Mouse (Mus musculus): ENCODE results near the gene R3hdm4.

R3hdm4 gene

DNA sequence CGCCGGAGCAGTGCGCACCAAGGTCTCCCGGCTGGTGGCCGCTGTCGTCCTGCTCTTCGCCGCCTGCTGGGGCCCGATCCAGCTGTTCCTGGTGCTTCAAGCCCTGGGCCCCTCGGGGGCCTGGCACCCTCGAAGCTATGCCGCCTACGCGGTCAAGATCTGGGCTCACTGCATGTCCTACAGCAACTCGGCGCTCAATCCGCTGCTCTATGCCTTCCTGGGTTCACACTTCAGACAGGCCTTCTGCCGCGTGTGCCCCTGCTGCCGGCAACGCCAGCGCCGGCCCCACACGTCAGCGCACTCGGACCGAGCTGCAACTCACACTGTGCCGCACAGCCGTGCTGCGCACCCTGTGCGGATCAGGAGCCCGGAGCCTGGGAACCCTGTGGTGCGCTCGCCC, 564 bp upstream of the R3hdm4 start:
- DNase-seq: peak; percentile 62

DNA sequence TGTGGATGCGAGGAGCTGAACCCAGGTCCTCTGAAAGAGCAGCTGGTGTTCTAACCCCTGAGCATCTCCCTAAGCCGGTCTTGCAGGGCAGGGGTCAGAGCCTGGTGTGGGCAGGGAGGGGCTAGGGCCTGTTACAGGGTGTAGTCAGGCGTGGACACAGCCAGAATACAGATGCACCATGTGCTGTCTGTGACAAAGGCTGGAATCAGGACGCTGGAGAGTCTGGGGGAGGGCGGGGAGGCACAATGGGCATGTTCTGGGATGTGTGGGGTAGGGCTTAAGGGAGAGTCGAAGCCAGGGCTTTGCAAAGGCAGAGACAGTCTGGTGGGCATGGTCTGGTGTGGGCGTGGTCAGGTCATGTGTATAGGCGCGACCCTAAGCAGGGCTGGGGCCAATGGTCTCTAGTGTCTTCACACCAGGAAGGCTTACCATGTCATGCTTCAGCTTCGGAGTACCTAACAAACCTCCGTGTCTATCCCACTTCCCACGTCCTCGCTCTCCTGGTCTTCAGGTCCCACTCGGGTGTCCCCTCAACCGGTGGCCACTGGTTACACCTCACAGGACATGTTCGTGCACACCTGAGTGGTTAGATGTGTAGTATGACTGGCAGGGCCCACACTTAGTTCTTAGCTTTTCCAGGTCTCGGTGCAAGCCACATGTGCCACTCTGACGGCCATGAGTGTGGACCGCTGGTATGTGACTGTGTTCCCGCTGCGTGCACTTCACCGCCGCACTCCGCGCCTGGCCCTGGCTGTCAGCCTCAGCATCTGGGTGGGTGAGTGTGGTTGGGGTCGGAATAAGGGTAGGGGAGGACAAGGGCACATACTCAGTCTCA, 735 bp downstream of the R3hdm4 start:
- peak; percentile 70 for DNase-seq

DNA sequence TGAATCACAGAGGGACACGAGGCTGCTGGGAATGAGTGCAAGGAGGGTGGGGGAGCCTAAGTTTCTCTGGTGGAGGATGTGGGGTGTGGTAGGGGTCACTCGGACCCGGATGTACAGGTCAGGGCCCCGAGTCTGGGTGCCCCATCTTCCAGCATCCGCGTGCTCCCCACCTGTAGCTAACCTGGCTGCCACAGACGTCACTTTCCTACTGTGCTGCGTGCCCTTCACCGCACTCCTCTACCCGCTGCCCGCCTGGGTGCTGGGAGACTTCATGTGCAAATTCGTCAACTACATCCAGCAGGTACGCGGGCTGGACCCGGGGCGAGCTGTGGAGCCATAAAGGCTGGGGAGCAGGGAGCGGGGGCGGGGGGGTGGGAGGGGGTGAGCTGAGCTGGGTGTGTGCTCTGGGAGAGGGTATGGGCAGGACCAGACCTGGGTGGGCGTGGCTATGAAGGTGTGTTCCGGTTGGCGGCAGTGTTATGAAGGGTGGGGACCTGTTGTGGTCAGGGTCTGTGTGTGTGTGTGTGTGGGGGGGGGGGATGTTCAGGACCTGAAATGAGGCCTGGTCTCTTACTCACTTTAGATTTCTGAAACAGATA, 1.7 kb downstream of the R3hdm4 start:
- DNase-seq: no peak

DNA sequence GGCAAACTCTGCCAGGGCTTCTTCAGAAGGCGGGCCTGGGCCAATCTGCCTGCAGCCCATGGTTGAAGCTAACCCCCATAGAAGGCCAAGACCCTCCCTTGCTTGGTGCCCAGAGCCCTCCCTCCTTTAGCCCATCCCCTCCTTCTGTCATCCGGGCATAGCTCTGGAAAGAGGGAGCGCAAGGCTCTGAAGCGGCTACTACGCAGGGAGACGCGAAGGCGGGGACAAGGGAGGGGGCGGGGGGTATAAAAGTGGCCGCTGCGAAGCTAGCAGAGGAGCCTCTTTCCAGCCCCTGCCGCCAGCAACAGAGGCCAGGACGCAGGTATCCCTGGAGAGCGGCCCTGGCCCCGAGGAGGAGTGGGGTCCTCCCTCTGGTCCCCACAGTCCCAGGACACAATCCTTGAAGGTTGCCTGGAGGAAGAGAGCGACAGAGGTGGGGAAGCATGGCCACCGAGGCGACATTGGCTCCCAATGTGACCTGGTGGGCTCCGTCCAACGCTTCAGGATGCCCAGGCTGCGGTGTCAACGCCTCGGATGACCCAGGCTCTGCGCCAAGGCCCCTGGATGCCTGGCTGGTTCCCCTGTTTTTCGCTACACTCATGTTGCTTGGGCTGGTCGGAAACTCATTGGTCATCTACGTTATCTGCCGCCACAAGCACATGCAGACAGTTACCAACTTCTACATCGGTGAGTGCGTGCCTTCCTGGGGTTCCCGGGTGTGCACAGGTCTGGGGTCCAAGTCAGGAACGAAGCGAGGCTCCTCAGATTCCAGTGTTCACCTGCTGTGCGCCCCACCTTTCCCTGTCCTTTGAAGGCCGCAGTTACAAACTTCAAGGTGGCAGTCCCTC, 2.6 kb downstream of the R3hdm4 start:
- peak; percentile 67 for DNase-seq

DNA sequence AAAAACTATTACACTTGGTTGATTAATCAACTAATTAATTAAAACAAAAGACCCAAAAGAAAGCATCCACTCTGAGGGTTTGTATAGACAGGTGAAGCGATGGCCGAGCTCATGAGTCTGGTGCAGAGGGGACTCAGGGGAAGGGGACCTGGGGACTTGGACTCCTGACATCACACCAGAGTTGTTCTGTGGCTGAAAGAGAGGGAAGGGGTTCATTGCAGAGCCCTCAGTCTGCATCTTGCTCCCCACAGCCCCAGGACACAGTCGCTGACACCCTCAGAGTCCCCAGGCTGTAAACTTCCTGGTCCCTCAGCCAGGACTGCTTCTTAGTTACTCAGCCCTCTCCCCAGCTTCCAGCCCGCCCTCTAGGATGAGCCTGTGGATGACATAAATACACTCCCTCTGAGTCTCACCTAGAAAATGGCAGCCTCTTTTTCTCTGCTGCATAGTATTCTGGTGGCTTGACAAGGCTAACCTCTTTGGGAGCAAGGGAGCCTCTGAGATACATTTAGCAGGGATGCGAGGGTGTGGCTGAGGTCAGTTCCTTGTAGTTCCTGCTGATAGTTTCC, 3.4 kb downstream of the R3hdm4 start:
- no peak for DNase-seq

DNA sequence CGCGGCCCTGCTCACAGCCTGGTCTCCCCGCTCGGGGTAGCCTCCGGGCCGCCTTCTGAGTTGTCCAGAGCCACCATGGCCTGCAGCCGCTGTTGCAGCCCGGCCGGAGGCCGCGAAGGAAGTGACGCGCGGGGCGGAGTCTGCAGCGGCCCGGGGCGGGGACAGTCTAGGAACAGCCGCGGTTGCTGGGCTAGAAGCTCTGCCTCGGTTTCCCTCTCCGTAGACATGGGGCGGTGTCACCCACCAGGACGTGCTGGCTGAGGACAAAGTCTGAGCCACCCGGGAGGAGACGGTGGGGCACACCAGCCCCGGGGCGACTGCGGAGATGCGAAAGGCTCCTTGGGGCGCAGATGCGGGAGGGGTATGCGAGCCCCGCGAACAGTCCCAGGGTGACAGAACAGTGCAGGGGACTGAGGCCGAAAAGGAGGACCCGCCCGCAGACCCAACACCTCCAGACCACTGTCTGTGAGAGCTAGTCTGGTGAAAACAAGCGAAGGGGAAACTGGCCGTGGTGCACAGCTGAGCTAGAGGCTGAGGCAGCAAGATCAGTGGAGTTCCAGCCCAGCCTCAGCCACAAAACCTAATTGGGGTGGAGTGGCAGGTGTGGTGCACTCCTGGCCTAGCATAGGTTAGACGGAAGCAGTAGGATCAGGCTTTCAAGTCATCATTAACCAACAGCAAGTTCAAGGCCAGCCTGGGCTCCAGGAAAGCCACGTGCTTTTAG, 4.0 kb downstream of the R3hdm4 start, which contains the start of gene Kiss1r:
Gene Kiss1r (plus strand): TSS at position 164 of the 724 bp plus-strand sequence.
- DNase-seq: peak; percentile 83

DNA sequence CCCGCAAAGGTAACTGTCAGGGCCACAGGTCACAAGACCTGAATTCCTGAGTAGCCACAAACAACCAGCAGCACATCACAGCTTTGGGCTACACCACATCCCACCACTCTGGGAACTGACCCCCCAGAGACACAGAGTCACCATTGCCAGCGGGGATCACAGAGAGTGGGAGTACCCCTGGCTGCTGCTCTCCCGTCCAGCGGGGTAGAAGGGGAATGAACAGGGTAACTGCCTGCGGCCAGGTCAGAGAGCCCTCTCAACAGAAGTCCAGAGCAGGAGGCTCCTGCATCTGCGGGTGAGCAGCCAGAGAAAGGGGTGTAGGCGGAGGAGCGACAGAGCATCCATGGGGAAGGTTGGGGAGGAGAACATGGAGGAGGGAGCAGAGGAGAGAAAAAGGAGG, 4.9 kb downstream of the R3hdm4 start:
- no peak for DNase-seq

DNA sequence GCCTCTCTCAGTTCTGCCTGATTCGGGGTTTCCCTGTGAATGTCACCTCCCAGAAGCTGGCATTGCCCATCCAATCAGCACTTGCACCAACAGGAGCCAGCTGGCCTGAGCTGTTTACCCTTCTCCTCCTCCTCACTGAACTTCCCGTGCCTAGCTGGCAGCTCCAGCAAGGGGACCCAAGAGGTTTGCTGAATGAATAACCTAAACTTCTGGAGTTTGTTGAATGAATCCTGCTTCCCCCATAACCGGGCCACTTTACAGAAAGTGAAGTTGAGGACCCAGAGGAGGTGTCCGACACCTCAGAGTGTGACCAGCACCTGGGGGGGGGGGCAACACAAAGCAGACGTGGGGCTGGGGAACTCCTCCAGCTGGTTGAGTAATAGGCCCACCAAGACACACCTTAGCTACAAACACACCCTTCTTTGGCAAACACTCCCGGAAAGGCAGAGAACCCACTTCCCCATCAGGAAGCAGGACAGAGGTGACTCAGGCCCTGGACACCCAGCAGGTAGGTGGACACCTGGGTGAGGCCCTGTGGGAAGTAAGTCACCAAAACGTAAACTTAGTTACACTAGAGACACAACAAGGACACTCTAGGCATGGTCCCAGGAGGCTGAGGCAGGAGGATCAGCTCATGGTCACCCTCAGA, 5.9 kb downstream of the R3hdm4 start:
- no peak for DNase-seq

DNA sequence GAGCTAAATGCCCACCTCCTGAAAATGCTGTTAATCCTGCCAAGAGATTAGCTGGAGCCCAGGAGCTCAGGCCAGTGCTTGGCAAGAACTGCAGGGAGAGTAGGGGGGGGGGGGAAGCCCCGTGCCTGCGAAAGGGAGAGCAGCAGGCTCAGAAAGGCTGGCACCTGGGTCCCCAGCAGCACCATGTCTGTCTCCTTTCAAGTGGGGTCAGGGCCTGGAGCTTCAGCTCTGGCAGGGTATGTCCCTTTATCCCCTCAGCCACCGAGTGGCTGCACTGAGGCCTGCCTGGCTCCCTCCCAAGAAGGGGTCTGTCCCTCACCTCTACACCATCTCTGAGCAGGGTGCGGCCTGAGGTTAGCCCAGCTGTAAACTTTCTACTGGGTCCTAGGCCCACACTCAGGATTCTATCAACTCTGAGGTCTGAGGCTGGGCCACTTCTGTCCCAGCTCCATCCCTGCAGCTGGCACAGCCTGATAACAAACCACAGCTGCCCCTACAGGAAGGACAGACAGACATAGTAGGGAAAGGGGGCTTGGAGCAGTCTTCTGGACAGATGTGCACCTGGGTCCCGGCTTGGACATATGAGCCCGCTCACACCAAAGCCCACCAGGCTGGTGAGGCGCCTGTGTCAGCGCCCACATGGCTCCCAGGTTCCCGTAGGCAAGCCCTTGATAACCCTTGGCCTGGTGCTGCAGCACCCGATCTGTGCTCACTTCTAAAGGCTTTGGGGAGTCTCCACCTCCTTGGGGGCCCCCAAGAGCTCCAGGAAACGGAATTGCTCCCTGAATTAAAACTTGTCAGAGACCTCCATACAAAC, 6.7 kb downstream of the R3hdm4 start:
- peak; percentile 75 for DNase-seq

DNA sequence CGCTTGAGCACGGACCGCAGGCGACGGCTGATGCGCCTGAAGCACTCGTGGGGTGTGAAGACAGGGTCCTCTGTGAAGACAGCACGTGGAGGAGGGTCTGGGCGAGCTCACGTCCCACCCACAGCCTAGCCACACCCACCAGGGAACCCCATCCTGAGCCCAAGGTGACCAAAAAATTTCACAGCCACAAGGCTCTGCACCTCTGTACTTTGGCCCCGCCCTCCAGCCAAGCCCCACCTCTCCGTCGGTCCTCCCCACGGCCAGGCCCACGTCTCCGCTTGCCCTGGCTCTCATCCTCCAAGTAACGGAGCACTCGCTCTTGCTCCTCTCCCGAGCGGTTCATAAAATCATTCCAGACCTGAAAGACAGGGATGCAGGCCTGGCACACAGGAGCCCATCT, 8.6 kb downstream of the R3hdm4 start:
- DNase-seq: no peak

DNA sequence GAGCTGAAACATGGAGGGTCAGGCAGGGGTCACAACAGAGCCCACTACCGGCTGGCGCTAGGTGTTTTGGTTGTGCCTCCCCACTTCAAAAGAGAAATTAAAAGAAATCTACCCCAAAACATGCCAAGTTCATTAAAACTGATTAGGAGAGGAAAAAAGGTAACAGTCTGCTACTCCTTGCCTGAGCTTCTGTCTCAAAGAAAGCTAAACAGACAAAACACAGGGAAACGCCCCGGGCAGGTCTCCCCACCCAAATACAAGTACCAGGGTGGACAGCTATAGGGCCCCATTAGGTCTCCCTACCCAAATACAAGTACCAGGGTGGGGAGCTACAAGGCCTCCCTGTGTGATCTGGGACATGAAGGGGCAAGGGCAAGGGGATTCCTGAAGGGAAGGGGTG, 10.5 kb downstream of the R3hdm4 start, which contains the start of gene Gm26602:
Gene Gm26602 (plus strand): TSS at position 301 of the 400 bp plus-strand sequence.
- DNase-seq: no peak

DNA sequence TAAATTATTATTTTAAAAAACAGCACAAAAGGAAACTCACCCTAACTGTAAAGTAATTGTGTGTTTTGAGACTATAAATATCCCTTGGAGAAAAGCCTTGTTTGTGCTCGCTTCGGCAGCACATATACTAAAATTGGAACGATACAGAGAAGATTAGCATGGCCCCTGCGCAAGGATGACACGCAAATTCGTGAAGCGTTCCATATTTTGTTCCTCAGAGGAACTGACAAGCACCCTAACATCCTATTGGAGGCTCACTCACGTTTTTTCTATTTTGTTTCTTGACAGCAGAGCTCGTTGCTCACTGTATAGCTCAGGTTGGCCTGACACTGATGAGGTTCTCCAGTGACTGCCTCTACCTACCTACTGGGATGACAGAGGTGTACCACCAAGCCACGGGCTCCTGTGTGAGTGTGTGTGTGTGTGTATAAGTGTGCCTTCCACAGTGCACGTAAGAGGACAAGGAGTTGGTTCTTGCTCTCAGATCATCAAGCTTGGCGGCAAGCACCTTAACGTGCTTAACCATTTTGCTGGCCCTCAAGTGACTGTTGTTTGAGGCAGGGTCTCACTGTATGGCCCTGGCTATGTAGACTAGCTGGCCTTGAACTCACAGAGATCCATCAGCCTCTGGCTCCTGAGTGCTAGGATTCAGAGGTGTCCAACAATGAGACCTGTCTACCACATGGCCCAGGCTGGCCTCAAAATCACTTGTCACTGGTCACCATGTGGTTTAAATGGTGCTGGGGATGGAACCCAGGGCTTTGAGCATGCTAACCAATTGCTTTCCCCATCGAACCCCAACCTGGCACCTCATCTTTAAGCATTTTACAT, 11.7 kb downstream of the R3hdm4 start:
- no peak for DNase-seq

DNA sequence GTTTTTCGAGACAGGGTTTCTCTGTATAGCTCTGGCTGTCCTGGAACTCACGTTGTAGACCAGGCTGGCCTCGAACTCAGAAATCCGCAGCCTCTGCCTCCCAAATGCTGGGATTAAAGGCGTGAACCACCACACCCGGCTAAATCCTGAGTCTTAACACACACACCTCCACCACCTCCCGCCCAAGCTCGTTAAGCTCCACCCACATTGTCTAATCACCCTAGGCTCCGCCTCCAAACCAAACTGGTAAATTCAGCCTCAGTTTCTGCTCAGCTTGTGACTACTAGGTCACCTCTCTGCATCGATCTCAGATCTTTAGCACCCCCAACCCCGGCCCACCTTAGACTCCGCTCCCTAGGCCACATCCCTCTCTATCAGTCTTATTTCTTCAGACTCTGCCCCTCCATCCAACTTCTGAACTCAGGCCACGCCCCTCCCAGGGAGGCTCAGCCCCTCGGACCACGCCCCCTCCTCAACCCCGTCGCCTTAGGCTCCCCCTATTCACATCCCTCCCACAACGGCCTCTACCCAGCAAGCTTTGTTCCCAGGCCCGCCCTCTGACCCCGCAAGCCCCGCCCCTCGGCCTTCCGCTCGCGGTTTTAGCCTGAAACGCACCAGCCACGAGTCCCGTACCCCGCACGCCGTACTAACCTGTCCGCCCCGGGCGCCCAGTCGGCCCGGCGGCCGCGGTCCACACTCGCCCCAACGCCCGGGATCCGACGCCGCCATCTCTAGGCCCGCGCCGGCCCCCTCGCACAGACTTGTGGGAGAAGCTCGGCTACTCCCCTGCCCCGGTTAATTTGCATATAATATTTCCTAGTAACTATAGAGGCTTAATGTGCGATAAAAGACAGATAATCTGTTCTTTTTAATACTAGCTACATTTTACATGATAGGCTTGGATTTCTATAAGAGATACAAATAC, 12.6 kb downstream of the R3hdm4 start, which contains the start of gene Med16:
Gene Med16 (minus strand): TSS at position 757 of the 925 bp plus-strand sequence.
- peak; percentile 98 for DNase-seq

DNA sequence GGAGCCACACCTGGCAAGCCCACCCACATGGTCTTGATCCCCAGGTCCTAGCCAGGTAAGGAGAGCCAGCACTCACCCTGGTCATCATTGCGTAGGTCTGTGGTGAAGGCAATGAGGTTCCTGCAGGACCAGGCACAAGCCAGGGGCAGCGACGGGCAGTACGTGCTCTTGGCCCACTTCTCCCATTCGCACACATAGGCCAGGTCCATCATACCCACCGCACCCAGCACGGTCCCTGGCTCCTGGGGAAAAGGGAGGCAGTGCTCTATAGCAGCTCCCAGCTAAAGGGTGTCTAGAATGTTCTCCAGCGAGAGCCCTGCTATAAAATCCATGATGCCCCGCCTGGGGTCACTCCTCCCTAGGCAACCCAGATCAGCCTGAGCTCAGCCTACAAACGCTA, 13.6 kb downstream of the R3hdm4 start:
- DNase-seq: no peak

DNA sequence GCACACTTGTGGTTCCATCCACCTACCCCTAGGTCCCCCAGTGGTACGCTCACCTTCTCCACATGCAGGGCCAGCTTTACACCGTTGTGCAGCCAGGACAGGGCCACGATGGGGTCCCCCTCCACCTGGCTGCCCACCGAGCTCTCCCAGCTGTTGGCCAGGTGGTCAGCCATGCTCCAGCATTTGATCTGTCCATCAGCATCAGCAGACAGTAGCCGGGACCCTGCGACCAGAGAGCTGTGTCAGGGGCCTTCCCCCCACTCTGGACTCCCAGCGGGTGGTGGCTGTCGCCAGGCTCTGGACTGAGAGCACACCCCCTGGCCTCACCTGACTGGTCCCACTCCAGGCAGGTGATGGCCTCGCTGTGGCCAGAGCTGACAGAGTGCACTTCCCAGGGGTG, 14.3 kb downstream of the R3hdm4 start:
- DNase-seq: no peak

DNA sequence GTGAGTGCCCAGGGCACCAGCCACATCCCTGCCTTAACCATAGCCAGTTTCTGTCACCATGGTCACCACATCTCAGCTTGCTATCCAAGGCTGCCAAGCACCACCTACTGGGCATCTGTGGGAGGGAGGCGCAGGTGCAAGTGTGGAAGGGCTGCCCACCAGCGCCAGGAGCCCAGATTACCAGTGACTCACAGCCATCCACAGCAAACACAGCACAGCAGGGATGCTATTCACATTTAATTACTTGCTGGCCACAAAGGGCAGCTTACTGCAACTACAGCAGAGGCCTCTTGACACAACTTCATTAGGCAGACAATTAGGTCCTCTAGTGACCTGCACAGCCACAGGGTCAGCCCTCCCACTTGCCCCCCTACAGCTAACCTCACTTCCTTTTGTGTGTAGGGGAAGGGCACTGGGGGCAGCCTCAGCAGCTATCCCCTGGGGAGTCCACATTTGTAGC, 20.0 kb downstream of the R3hdm4 start:
- peak; percentile 98 for DNase-seq

DNA sequence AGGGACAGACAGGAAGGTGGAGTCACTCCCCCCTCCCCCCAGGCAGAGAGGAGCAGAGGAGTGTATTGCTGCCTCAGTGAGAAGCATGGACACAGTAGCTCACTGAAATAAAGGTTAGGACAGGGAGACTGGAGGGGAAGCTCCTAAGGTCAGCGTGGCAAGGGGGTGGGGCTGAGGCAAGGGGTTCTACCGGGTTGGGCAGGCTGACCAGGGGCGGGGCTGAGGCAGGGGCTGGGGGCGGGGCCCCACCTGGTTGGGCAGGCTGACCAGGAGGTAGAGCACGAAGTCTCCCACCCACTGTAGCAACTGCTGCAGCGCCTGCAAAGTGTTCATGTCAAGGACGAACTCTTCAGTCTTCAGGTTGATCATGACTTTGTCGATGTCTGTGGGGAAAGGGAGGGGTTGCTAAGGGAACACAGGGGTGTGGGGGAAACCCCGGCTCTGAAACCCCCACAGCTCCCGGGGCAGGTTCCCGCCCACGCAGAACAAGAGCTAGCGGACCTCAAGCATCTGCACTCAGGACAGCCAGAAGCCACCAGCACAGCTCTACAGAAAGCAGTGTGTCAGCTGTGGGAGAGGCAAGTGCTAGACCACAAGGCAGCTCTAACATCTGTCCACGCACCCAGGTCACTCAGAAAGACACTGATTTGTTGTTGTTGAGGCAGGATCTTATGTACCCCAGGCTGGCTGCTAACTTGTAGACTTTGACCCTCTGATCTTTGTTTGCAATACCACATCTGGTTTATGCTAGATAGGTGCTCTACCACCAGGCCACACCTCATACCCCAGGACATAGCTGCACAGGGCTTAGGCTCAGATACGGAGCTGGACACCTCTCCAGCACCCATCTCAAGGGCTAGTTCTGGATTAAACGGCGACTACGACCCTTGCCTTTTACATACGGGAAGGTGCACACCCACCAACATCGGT, 23.4 kb downstream of the R3hdm4 start:
- no peak for DNase-seq
